Mouse (Mus musculus): Measurements from ENCODE around the gene Ubald1.

DNA sequence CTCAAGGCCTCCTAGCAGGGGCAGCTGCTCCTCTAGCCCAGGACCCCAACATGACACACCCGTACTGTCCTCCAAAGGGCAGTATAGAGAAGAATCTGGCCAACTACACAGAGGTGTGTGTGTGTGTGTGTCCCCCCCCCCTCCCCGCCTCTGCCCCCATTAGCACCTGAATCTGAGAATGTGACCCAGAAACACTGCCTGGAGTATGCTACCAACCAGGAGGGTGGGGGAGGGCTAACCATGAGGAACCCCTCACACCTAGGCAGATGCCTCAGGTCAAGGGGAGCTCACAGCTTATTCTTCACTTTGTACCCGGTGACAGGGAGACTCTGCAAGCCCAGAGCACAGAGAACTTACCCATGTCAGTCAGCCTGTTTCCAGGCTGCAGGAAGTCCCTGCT is 2.4 kb downstream of the Ubald1 start:
- TF ChIP-seq HCFC1 (IDR thresholded peaks at IDR 0.05; ENCODE audit: borderline replicate concordance, insufficient read depth, low read length): no peak
- no peak for TF ChIP-seq ZNF384 (IDR thresholded peaks at IDR 0.05; ENCODE audit: low read depth, low read length)
- TF ChIP-seq CHD2 (IDR thresholded peaks at IDR 0.05; ENCODE audit: low read depth, low read length): no peak
- TF ChIP-seq MAFK (IDR thresholded peaks at IDR 0.05; ENCODE audit: insufficient read depth, low read depth, low read length): no peak
